Mouse (Mus musculus): ENCODE results near the gene Cep128. TPM values are rescaled to one million over a fixed set of nuclear protein-coding genes. Genes with fewer than 3 reads are reported as not detected.

Cep128 gene
- total and polyA plus RNA-seq, 3 experiments: 8.9 to 16.1 (median 13.5) TPM

- TF ChIP-seq MEF2A (IDR thresholded peaks at IDR 0.05; ENCODE audit: borderline replicate concordance, low read depth, low read length) (no peak), NELFE (IDR thresholded peaks at IDR 0.05; ENCODE audit: low read depth, low read length) (no peak), ZNF384 (IDR thresholded peaks at IDR 0.05; ENCODE audit: low read depth, low read length) (no peak), CTCF (conservative IDR thresholded peaks at IDR 0.05 in 1 of 2, IDR thresholded peaks at IDR 0.05 in 1 of 2; ENCODE audit: low read depth in 2 of 2, low read length in 2 of 2) (no peak), IRF4 (IDR thresholded peaks at IDR 0.05; ENCODE audit: low read depth, low read length) (no peak), HCFC1 (IDR thresholded peaks at IDR 0.05; ENCODE audit: low read depth, low read length) (no peak), PAX5 (IDR thresholded peaks at IDR 0.05; ENCODE audit: low read length) (no peak), CHD1 (IDR thresholded peaks at IDR 0.05; ENCODE audit: low read depth, low read length) (no peak), POLR2A (IDR thresholded peaks at IDR 0.05; ENCODE audit: low read depth, low read length) (no peak)
- H3K4me1 ChIP-seq (ENCODE audit: control insufficient read depth in 1 of 2, insufficient read depth in 2 of 2): peaks cover 6 to 14% of the 10 kb centered on the region in 2 experiments; a peak in 2 of 4 replicates
- H3K9me3 ChIP-seq (replicated peaks; ENCODE audit: low read length): no peaks in the 10 kb centered on the region
- no peak overlapping the region for H3K4me3 ChIP-seq (replicated peaks in 1 of 3; ENCODE audit: low read depth in 2 of 3, low read length in 2 of 3, poor library complexity in 1 of 3)
- no peaks in the 10 kb centered on the region for H3K27me3 ChIP-seq (replicated peaks)
- no peaks in the 10 kb centered on the region for H3K79me2 ChIP-seq (replicated peaks; ENCODE audit: control insufficient read depth, extremely low read depth, insufficient read depth, poor library complexity, severe bottlenecking)
- H3K9ac ChIP-seq (ENCODE audit: insufficient read depth, low read depth): no peak overlapping the region
- in situ Hi-C loops (cut with MboI; ENCODE audit: low pct_ligation_motif_present, low pct_unique_long_range_greater_than_20kb, low sequenced_read_pairs): no loop called here
- no peak for DNase-seq (ENCODE audit: extremely low read depth)
- no peak overlapping the region for H3K27ac ChIP-seq (ENCODE audit: insufficient read depth, low read depth)
- peaks cover 0 to 2% of the 10 kb centered on the region in 2 experiments for H3K36me3 ChIP-seq (replicated peaks in 1 of 2; ENCODE audit: control insufficient read depth in 1 of 2, insufficient read depth in 1 of 2, low read length in 1 of 2)
- dilution Hi-C loops (cut with MboI; ENCODE audit: extremely low pct_ligation_motif_present, extremely low pct_unique_long_range_greater_than_20kb, low sequenced_read_pairs): no loop called here
- H3K4me2 ChIP-seq (ENCODE audit: insufficient read depth, low read depth, poor library complexity, severe bottlenecking): no peak overlapping the region
Observed at GRCm38 (mm10) chr12:91103316-91103715, 280.9 kb downstream of the Cep128 start.

- TF ChIP-seq SMC3 (IDR thresholded peaks at IDR 0.05; ENCODE audit: low read depth, low read length) (no peak), NRF1 (IDR thresholded peaks at IDR 0.05; ENCODE audit: low read depth, low read length) (no peak), MAFK (IDR thresholded peaks at IDR 0.05; ENCODE audit: insufficient replicate concordance, low read length) (0 out of 2 replicates have a peak, but pooled peaks have one; percentile 17)
- Histone ChIP-seq H3K9me3 (replicated peaks; ENCODE audit: low read length) (no peaks in the 10 kb centered on the region), H3K79me2 (replicated peaks; ENCODE audit: control insufficient read depth, extremely low read depth, insufficient read depth, poor library complexity, severe bottlenecking) (no peaks in the 10 kb centered on the region), H3K27ac (ENCODE audit: insufficient read depth, low read depth) (no peak overlapping the region), H3K4me1 (ENCODE audit: control insufficient read depth in 1 of 2, insufficient read depth in 2 of 2) (peaks cover 6 to 37% of the 10 kb centered on the region in 2 experiments; a peak in 2 of 4 replicates), H3K4me2 (ENCODE audit: insufficient read depth, low read depth, poor library complexity, severe bottlenecking) (peak overlapping the region; percentile 29; the same call in 1 of the 2 replicates), H3K27me3 (replicated peaks) (no peaks in the 10 kb centered on the region), H3K36me3 (replicated peaks in 1 of 2; ENCODE audit: control insufficient read depth in 1 of 2, insufficient read depth in 1 of 2, low read length in 1 of 2) (peaks cover 0 to 2% of the 10 kb centered on the region in 2 experiments), H3K9ac (ENCODE audit: insufficient read depth, low read depth) (no peak overlapping the region), H3K4me3 (replicated peaks in 1 of 3; ENCODE audit: low read depth in 2 of 3, low read length in 2 of 3, poor library complexity in 1 of 3) (no peak overlapping the region)
- in situ Hi-C loops (cut with MboI; ENCODE audit: low pct_ligation_motif_present, low pct_unique_long_range_greater_than_20kb, low sequenced_read_pairs) (loop anchor here (25.0 kb wide), 1 partner anchor 361 kb away; the partner anchor contains the start of gene Dio2), dilution Hi-C loops (cut with MboI; ENCODE audit: extremely low pct_ligation_motif_present, extremely low pct_unique_long_range_greater_than_20kb, low sequenced_read_pairs) (no loop called here)
- peak; percentile 49 for DNase-seq (ENCODE audit: extremely low read depth)
Observed at GRCm38 (mm10) chr12:91097869-91098268, 286.3 kb downstream of the Cep128 start.

- no peaks in the 10 kb centered on the region for H3K79me2 ChIP-seq (replicated peaks; ENCODE audit: control insufficient read depth, extremely low read depth, insufficient read depth, poor library complexity, severe bottlenecking)
- H3K4me2 ChIP-seq (ENCODE audit: insufficient read depth, low read depth, poor library complexity, severe bottlenecking): no peak overlapping the region
- H3K4me3 ChIP-seq (replicated peaks in 1 of 3; ENCODE audit: low read depth in 2 of 3, low read length in 2 of 3, poor library complexity in 1 of 3): no peak overlapping the region
- DNase-seq (ENCODE audit: extremely low read depth): no peak
- H3K36me3 ChIP-seq (replicated peaks in 1 of 2; ENCODE audit: control insufficient read depth in 1 of 2, insufficient read depth in 1 of 2, low read length in 1 of 2): peaks cover 0 to 2% of the 10 kb centered on the region in 2 experiments
- H3K27me3 ChIP-seq (replicated peaks): no peaks in the 10 kb centered on the region
- no peaks in the 10 kb centered on the region for H3K9me3 ChIP-seq (replicated peaks; ENCODE audit: low read length)
- H3K27ac ChIP-seq (ENCODE audit: insufficient read depth, low read depth): no peak overlapping the region
- dilution Hi-C loops (cut with MboI; ENCODE audit: extremely low pct_ligation_motif_present, extremely low pct_unique_long_range_greater_than_20kb, low sequenced_read_pairs) (no loop called here), in situ Hi-C loops (cut with MboI; ENCODE audit: low pct_ligation_motif_present, low pct_unique_long_range_greater_than_20kb, low sequenced_read_pairs) (loop anchor here (25.0 kb wide), 1 partner anchor 359 kb away; the partner anchor contains the start of gene Dio2)
- TF ChIP-seq ZNF384 (IDR thresholded peaks at IDR 0.05; ENCODE audit: low read depth, low read length) (no peak), CTCF (conservative IDR thresholded peaks at IDR 0.05 in 1 of 2, IDR thresholded peaks at IDR 0.05 in 1 of 2; ENCODE audit: low read depth in 2 of 2, low read length in 2 of 2) (no peak), POLR2A (IDR thresholded peaks at IDR 0.05; ENCODE audit: low read depth, low read length) (no peak), ZKSCAN1 (IDR thresholded peaks at IDR 0.05; ENCODE audit: borderline replicate concordance, low read depth, low read length) (no peak), NELFE (IDR thresholded peaks at IDR 0.05; ENCODE audit: low read depth, low read length) (no peak), CHD1 (IDR thresholded peaks at IDR 0.05; ENCODE audit: low read depth, low read length) (no peak), ZC3H11A (IDR thresholded peaks at IDR 0.05; ENCODE audit: low read depth, low read length) (no peak), TCF12 (IDR thresholded peaks at IDR 0.05; ENCODE audit: low read depth, low read length) (no peak), SMC3 (IDR thresholded peaks at IDR 0.05; ENCODE audit: low read depth, low read length) (no peak), USF1 (IDR thresholded peaks at IDR 0.05; ENCODE audit: low read depth, low read length) (no peak), CHD2 (IDR thresholded peaks at IDR 0.05; ENCODE audit: low read length) (no peak), ETS1 (conservative IDR thresholded peaks at IDR 0.05; ENCODE audit: low read depth, low read length) (no peak), ZMIZ1 (IDR thresholded peaks at IDR 0.05; ENCODE audit: low read depth, low read length) (no peak), MYC (IDR thresholded peaks at IDR 0.05; ENCODE audit: low read depth, low read length) (no peak), SIN3A (IDR thresholded peaks at IDR 0.05; ENCODE audit: low read length) (no peak), KAT2A (IDR thresholded peaks at IDR 0.05; ENCODE audit: insufficient replicate concordance, low read length) (no peak), NRF1 (IDR thresholded peaks at IDR 0.05; ENCODE audit: low read depth, low read length) (no peak), MAX (IDR thresholded peaks at IDR 0.05; ENCODE audit: low read length) (no peak), GABPA (IDR thresholded peaks at IDR 0.05; ENCODE audit: insufficient replicate concordance, low read depth, low read length) (no peak), PAX5 (IDR thresholded peaks at IDR 0.05; ENCODE audit: low read length) (no peak)
- peaks cover 6 to 37% of the 10 kb centered on the region in 2 experiments; a peak in 2 of 4 replicates for H3K4me1 ChIP-seq (ENCODE audit: control insufficient read depth in 1 of 2, insufficient read depth in 2 of 2)
- H3K9ac ChIP-seq (ENCODE audit: insufficient read depth, low read depth): no peak overlapping the region
Observed at GRCm38 (mm10) chr12:91096197-91096596, 288.0 kb downstream of the Cep128 start.
